Mouse (Mus musculus) limb, embryonic 14.5 days (tissue): ENCODE results near the gene Pramef8. TPM values are rescaled to one million over a fixed set of nuclear protein-coding genes. Genes with fewer than 3 reads are reported as not detected.
A peak's percentile ranks its signal among the peaks of the same experiment; 100 is the strongest.
"Not testable (repeated sequence)": the region's sequence is repeated elsewhere in the genome, so short reads cannot be mapped to it uniquely, and the experiment has no call there.

Experiments
- ATAC-seq: fragments of 200-750 bp; cut with Nextera tagmentation; 2 replicates; pipeline ENCODE4 v1.8.0; 2017; ENCODE audit warnings: low read depth, moderate number of reproducible peaks, moderate TSS enrichment; ENCODE audit not compliant: low FRiP score
- DNase-seq: peaks from one replicate; pipeline ENCODE4 v3.0.0-alpha.2; 2015; ENCODE audit warnings: low spot score
- H3K27ac ChIP-seq: fragments of 300-500 bp; sonication (generic); replicated peaks from 2 replicates; pipeline ENCODE4 v1.5.1; 2014; ENCODE audit warnings: low read depth, mild to moderate bottlenecking, low read length, moderate library complexity, mixed read lengths
- H3K27me3 ChIP-seq: fragments of 300-500 bp; sonication (generic); 2 replicates; pipeline ENCODE4 v1.6.1; 2014; ENCODE audit warnings: low read length, mixed read lengths; ENCODE audit not compliant: control insufficient read depth, insufficient read depth
- H3K36me3 ChIP-seq: fragments of 300-500 bp; sonication (generic); 2 replicates; pipeline ENCODE4 v1.6.1; 2014; ENCODE audit warnings: mild to moderate bottlenecking, low read length, moderate library complexity, mixed read lengths; ENCODE audit not compliant: control insufficient read depth, insufficient read depth
- H3K4me1 ChIP-seq: fragments of 300-500 bp; sonication (generic); 2 replicates; pipeline ENCODE4 v1.6.1; 2014; ENCODE audit warnings: antibody characterized with exemption, low read length, mixed read lengths; ENCODE audit not compliant: control insufficient read depth, insufficient read depth
- H3K4me2 ChIP-seq: fragments of 300-500 bp; sonication (generic); replicated peaks from 2 replicates; pipeline ENCODE4 v1.6.1; 2014; ENCODE audit warnings: low read depth, mild to moderate bottlenecking, low read length, moderate library complexity; ENCODE audit not compliant: severe bottlenecking
- H3K4me3 ChIP-seq: fragments of 300-500 bp; sonication (generic); replicated peaks from 2 replicates; pipeline ENCODE4 v1.5.1; 2014; ENCODE audit warnings: low read length
- H3K9ac ChIP-seq: fragments of 300-500 bp; sonication (generic); 2 replicates; pipeline ENCODE4 v1.6.1; 2014; ENCODE audit warnings: mild to moderate bottlenecking, low read depth, low read length, moderate library complexity; ENCODE audit not compliant: severe bottlenecking
- H3K9me3 ChIP-seq: fragments of 300-500 bp; sonication (generic); 2 replicates; pipeline ENCODE4 v1.6.1; 2016; ENCODE audit warnings: low read length; ENCODE audit not compliant: control insufficient read depth
- POLR2A ChIP-seq: fragments of 200-500 bp; IDR thresholded peaks from 2 replicates; pipeline ENCODE4 v1.8.0; 2012; ENCODE audit warnings: inconsistent platforms, mild to moderate bottlenecking, moderate library complexity, borderline replicate concordance; ENCODE audit not compliant: insufficient read depth, insufficient read length; ENCODE audit errors: extremely low read depth
- WGBS: fragments of 180-500 bp; shearing (Covaris S2); extraction: QIAGEN DNeasy Blood & Tissue Kit; methylation state at CpG from one replicate; pipeline ENCODE4 v1.1.7; 2014; 5-methylcytosine and 5-hydroxymethylcytosine counted together
- polyA plus RNA-seq, 2 experiments: library from polyadenylated mRNA; depleted of rRNA in 1 of 2; stranded (reverse) in 1 of 2; unstranded in 1 of 2; fragments of >200 nt; fragmentation: Nextera tagmentation in 1 of 2; extraction: Ambion mirVana in 1 of 2; gene quantifications; 2 replicates each; pipeline versions ENCODE4 v1.2.1 to v1.2.3; 2012 to 2014

Pramef8 gene
- polyA plus RNA-seq, 2 experiments: 11.4 to 14.0 TPM

DNA sequence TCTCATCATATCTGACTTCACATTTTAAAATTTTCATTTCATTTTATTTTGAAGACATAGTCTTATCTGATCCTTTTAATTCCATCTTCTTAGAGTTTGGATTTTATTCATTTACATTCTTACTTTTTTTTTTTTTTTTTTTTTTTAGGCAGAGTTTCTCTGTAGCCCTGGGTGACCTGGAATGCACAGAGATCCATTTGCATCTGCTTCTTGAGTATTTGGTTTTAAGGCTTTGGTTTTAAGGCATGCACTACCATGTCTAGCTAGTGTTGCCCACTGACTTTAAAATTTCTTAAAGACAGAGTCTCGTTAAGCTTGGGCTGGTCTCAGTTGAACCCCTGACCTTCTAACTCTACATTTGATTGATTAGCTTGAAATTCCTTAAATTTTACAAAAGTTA lies 1.4 kb downstream of the Pramef8 start:
- Histone ChIP-seq H3K9ac (no peak overlapping the region), H3K9me3 (no peaks in the 10 kb centered on the region), H3K27ac (no peak overlapping the region), H3K4me1 (no peaks in the 10 kb centered on the region), H3K4me3 (no peak overlapping the region), H3K4me2 (no peak overlapping the region), H3K27me3 (no peaks in the 10 kb centered on the region), H3K36me3 (peaks cover 40% of the 10 kb centered on the region)
- no peak for DNase-seq
- 98% methylated on average over 1 of the region's 1 CpGs for WGBS
- no peak for TF ChIP-seq POLR2A
- no peak for ATAC-seq

DNA sequence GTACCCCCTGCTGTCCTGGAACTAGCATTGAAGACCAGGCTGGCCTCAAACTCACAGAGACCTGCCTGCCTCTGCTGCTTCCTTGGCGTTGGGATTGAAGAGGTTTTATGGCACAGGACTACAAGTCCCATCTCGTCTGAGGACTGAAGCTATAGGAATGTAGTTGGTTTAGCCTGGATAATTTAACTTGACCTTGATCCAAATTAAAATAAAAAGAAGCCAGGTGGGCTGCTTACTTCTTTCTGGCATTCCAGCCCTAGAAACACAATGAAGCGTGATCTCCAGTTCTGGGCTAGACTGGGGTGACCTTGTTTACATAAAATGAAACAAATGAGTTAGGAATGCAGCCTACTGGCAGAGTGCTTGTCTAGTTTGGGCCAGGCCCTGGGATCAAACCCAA lies 1.9 kb downstream of the Pramef8 start:
- no peaks in the 10 kb centered on the region for H3K4me1 ChIP-seq
- H3K27me3 ChIP-seq: no peaks in the 10 kb centered on the region
- H3K36me3 ChIP-seq: peaks cover 45% of the 10 kb centered on the region
- H3K4me2 ChIP-seq: no peak overlapping the region
- no peak for ATAC-seq
- no peak for DNase-seq
- WGBS: 95% methylated on average over 3 of the region's 3 CpGs
- no peak overlapping the region for H3K4me3 ChIP-seq
- no peaks in the 10 kb centered on the region for H3K9me3 ChIP-seq
- no peak overlapping the region for H3K27ac ChIP-seq
- TF ChIP-seq POLR2A: no peak
- H3K9ac ChIP-seq: no peak overlapping the region

DNA sequence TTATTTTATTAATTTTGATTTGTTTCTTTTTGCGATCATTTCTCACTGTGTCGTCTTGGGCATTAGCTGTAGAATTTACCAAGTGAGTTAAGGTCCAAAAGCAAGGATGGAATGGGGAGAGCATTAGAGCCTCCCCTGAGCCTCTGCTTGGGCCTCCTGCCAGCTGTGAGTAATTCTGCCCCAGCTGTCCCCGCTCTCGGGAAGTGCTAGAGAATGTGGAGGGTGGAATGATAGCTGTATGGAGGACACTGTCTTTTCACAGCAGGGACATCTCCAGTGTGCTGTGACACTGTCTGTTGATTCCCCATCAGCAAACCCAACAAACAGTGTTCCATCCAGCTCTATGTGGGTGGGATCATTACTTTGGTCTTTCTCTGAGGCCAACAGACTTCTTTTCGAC lies 14.5 kb downstream of the Pramef8 start:
- H3K27me3 ChIP-seq, H3K9ac ChIP-seq, H3K9me3 ChIP-seq, H3K4me1 ChIP-seq, H3K4me2 ChIP-seq, H3K27ac ChIP-seq, H3K4me3 ChIP-seq, DNase-seq, H3K36me3 ChIP-seq: not testable (repeated sequence)
- 54% methylated on average over 5 of the region's 5 CpGs for WGBS
- ATAC-seq: peak; percentile 15; the same call in 1 of the 2 replicates

DNA sequence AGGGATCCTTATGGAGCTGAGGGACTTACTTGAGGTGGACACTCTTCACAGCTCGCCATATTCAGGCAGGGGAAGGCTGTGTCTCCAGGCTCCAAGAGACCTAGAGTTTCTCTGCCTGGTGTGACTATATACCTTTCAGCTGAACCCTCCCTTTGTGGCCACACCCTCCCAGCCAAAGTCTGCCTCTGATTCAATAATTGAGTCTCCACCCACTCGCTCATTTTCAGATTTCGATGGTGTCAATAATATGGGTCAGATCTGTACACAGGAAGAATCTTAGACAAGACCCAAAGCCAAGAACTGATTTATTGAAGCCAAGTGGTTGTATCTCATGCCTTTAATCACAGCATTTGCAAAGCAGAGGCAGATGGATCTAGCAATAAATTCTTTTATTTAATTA lies 38.0 kb downstream of the Pramef8 start, which contains the start of gene Oog4:
Oog4 (minus strand) TSS at position 101 of the 400 bp plus-strand sequence.
- WGBS: 79% methylated on average over 3 of the region's 3 CpGs
- no peak for TF ChIP-seq POLR2A
- Histone ChIP-seq H3K36me3 (no peaks in the 10 kb centered on the region), H3K9me3 (no peaks in the 10 kb centered on the region), H3K27ac (no peak within 1 kb of the TSS), H3K4me2 (no peak within 1 kb of the TSS), H3K9ac (no peak within 1 kb of the TSS), H3K4me1 (no peaks in the 10 kb centered on the region), H3K4me3 (no peak within 1 kb of the TSS), H3K27me3 (no peaks in the 10 kb centered on the region)
- no peak for ATAC-seq
- DNase-seq: no peak

Other genes starting within 250 kb of the Pramef8 start
- 26.2 and 28.8 TPM in 2 replicates for gene Prdm2, start 199.4 kb upstream of the Pramef8 start, polyA plus RNA-seq (2012; rRNA removed)
- 14.2 and 17.2 TPM in 2 replicates for gene Prdm2, start 199.4 kb upstream of the Pramef8 start, polyA plus RNA-seq (2014; fragmentation: Nextera tagmentation; extraction: Ambion mirVana)
- gene Pdpn, start 112.9 kb upstream of the Pramef8 start, polyA plus RNA-seq (2012; rRNA removed): 24.2 and 34.3 TPM in 2 replicates
- 77.4 and 80.3 TPM in 2 replicates for gene Pdpn, start 112.9 kb upstream of the Pramef8 start, polyA plus RNA-seq (2014; fragmentation: Nextera tagmentation; extraction: Ambion mirVana)
- gene Lrrc38, start 62.7 kb upstream of the Pramef8 start, polyA plus RNA-seq (2012; rRNA removed): 1.8 and 2.4 TPM in 2 replicates
- 1.2 and 1.5 TPM in 2 replicates for gene Lrrc38, start 62.7 kb upstream of the Pramef8 start, polyA plus RNA-seq (2014; fragmentation: Nextera tagmentation; extraction: Ambion mirVana)
- 0.03 TPM in 1 of 2 replicates, not detected in the other for gene Pramel1, start 18.0 kb upstream of the Pramef8 start, polyA plus RNA-seq (2012; rRNA removed)
- not detected in 2 replicates for gene Pramel1, start 18.0 kb upstream of the Pramef8 start, polyA plus RNA-seq (2014; fragmentation: Nextera tagmentation; extraction: Ambion mirVana)
- not detected in 2 replicates for gene Oog4, start 37.9 kb downstream of the Pramef8 start, polyA plus RNA-seq (2012; rRNA removed)
- not detected in 2 replicates for gene Oog4, start 37.9 kb downstream of the Pramef8 start, polyA plus RNA-seq (2014; fragmentation: Nextera tagmentation; extraction: Ambion mirVana)
- not detected in 2 replicates for gene Gm13043, start 98.9 kb downstream of the Pramef8 start, polyA plus RNA-seq (2012; rRNA removed)
- gene Gm13043, start 98.9 kb downstream of the Pramef8 start, polyA plus RNA-seq (2014; fragmentation: Nextera tagmentation; extraction: Ambion mirVana): not detected in 2 replicates
- not detected in 2 replicates for gene Gm13040, start 123.5 kb downstream of the Pramef8 start, polyA plus RNA-seq (2012; rRNA removed)
- not detected in 2 replicates for gene Gm13040, start 123.5 kb downstream of the Pramef8 start, polyA plus RNA-seq (2014; fragmentation: Nextera tagmentation; extraction: Ambion mirVana)
- not detected in 2 replicates for gene BC080695, start 139.3 kb downstream of the Pramef8 start, polyA plus RNA-seq (2012; rRNA removed)
- gene BC080695, start 139.3 kb downstream of the Pramef8 start, polyA plus RNA-seq (2014; fragmentation: Nextera tagmentation; extraction: Ambion mirVana): not detected in 2 replicates
- not detected in 2 replicates for gene Gm13057, start 139.3 kb downstream of the Pramef8 start, polyA plus RNA-seq (2012; rRNA removed)
- not detected in 2 replicates for gene Gm13057, start 139.3 kb downstream of the Pramef8 start, polyA plus RNA-seq (2014; fragmentation: Nextera tagmentation; extraction: Ambion mirVana)
- not detected in 2 replicates for gene Gm13083, start 202.6 kb downstream of the Pramef8 start, polyA plus RNA-seq (2012; rRNA removed)
- gene Gm13083, start 202.6 kb downstream of the Pramef8 start, polyA plus RNA-seq (2014; fragmentation: Nextera tagmentation; extraction: Ambion mirVana): not detected in 2 replicates
- gene Gm13088, start 244.8 kb downstream of the Pramef8 start, polyA plus RNA-seq (2012; rRNA removed): not detected in 2 replicates
- not detected in 2 replicates for gene Gm13088, start 244.8 kb downstream of the Pramef8 start, polyA plus RNA-seq (2014; fragmentation: Nextera tagmentation; extraction: Ambion mirVana)